ENCODE assay signal across 21 mouse cellular contexts in the genomic region with DNA sequence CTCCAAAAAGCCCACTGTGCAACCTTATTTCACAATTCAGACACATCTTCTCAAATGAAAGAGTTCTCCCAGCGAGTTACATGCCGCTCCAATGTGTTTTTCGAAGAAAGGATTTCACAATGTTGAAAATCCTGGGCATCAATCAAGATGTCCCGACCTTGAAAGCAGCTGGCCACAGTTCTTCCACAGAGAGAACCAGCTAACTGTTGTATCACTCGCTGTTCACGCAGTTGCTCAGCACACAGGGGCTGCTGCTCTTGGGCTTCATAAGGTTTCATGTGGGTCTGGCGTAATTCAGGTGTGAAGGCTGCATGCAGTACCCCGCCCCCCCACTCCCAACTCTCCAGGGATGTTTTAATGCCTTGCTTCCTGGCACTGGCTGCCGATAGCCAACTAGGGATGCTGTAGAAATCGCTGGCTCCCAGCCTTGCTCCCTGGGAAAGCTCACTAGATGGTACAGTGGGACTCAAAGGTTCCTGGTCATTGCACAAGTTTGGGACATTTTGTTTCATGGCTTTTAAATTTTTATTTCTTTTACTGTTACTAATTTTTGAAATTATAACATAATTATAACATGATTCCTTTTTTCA.
DNase-seq lines count a peak whose midpoint lies in the region; ATAC-seq and TF ChIP-seq lines count a peak whose summit lies in the region.
"Had no signal": no experiment of that assay in that cellular context is flagged by ENCODE, and none has a peak within 500 bp of the region (broad histone marks: within the 10 kb centered on the region; RNA-seq: fewer than 3 reads in every experiment).

No protein-coding gene starts in this region.

- WGBS in intestine, postnatal 0 days: 79% methylated on average over 10 of the region's 10 CpGs
- 89% methylated on average over 10 of the region's 10 CpGs for WGBS in forebrain, embryonic 13.5 days

- intact Hi-C loops in heart, postnatal 10 days (cut with DNase I): no loop called here

- TF ChIP-seq CTCF in embryonic fibroblast, embryonic 13.5 days (IDR thresholded peaks at IDR 0.05; ENCODE audit: borderline replicate concordance, insufficient read depth, low read length): no peak
- no peak for TF ChIP-seq CTCF in intestine, postnatal 0 days (IDR thresholded peaks at IDR 0.05; ENCODE audit: low read depth)

- no peaks in the 10 kb centered on the region for H3K27me3 ChIP-seq in intestine, postnatal 0 days (replicated peaks; ENCODE audit: control insufficient read depth, insufficient read depth, low read length)
- no peaks in the 10 kb centered on the region for H3K27me3 ChIP-seq in forebrain, embryonic 13.5 days
- H3K27me3 ChIP-seq: limb, embryonic 15.5 days; lung, embryonic 15.5 days; neural tube, embryonic 12.5 days had no signal

- H3K4me1 ChIP-seq in embryonic fibroblast, embryonic 13.5 days (ENCODE audit: control insufficient read depth, insufficient read depth, low read length): peaks cover 10% of the 10 kb centered on the region; the same call in 1 of the 2 replicates
- no peaks in the 10 kb centered on the region for H3K4me1 ChIP-seq in intestine, postnatal 0 days (replicated peaks; ENCODE audit: control insufficient read depth, insufficient read depth, low read length)
- H3K4me1 ChIP-seq in forebrain, embryonic 13.5 days: no peaks in the 10 kb centered on the region

- H3K9ac ChIP-seq in intestine, postnatal 0 days (ENCODE audit: low read depth, low read length): no peak overlapping the region
- no peak overlapping the region for H3K9ac ChIP-seq in forebrain, embryonic 13.5 days
- H3K9ac ChIP-seq: forebrain, postnatal 0 days; limb, embryonic 15.5 days; lung, embryonic 15.5 days; neural tube, embryonic 12.5 days had no signal

- H3K9me3 ChIP-seq in intestine, postnatal 0 days (ENCODE audit: control insufficient read depth): no peaks in the 10 kb centered on the region
- H3K9me3 ChIP-seq in forebrain, embryonic 13.5 days (replicated peaks): no peaks in the 10 kb centered on the region
- H3K9me3 ChIP-seq: embryonic facial prominence, embryonic 10.5 days; limb, embryonic 15.5 days; lung, embryonic 15.5 days; neural tube, embryonic 12.5 days had no signal

- DNase-seq in heart, adult 18-20 months: peak; percentile 37 to 48
- DNase-seq in heart, postnatal 10 days: no peak
- DNase-seq in lung, postnatal 36 days: peak; percentile 33
- DNase-seq in lung, postnatal 4 days: no peak
- DNase-seq: B cell, adult 2 months; cerebellum, adult 18-20 months; forebrain, postnatal 0 days; heart, postnatal 36 days; kidney, adult 18-20 months; right cerebral cortex, postnatal 14 days; thymus, adult 2 months had no signal

- H3K4me2 ChIP-seq in intestine, postnatal 0 days (replicated peaks; ENCODE audit: low read depth): no peak overlapping the region
- H3K4me2 ChIP-seq in forebrain, embryonic 13.5 days: no peak overlapping the region
- H3K4me2 ChIP-seq: heart, embryonic 11.5 days; limb, embryonic 15.5 days; lung, embryonic 15.5 days; neural tube, embryonic 12.5 days had no signal

- H3K36me3 ChIP-seq in intestine, postnatal 0 days (ENCODE audit: control insufficient read depth, insufficient read depth): no peaks in the 10 kb centered on the region
- no peaks in the 10 kb centered on the region for H3K36me3 ChIP-seq in forebrain, embryonic 13.5 days (ENCODE audit: poor library complexity, severe bottlenecking)
- H3K36me3 ChIP-seq: embryonic facial prominence, embryonic 10.5 days; limb, embryonic 15.5 days; lung, embryonic 15.5 days; neural tube, embryonic 12.5 days had no signal

- no peak overlapping the region for H3K4me3 ChIP-seq in embryonic fibroblast, embryonic 13.5 days (ENCODE audit: insufficient read depth, low read length)
- H3K4me3 ChIP-seq in intestine, postnatal 0 days (ENCODE audit: low read depth, low read length): no peak overlapping the region
- no peak overlapping the region for H3K4me3 ChIP-seq in forebrain, embryonic 13.5 days
- H3K4me3 ChIP-seq: embryonic facial prominence, embryonic 10.5 days; erythroblast, embryonic 14.5 days; limb, embryonic 15.5 days; lung, embryonic 15.5 days; neural tube, embryonic 12.5 days had no signal

- peak overlapping the region; percentile 48; the same call in 1 of the 2 replicates for H3K27ac ChIP-seq in embryonic fibroblast, embryonic 13.5 days (ENCODE audit: insufficient read depth, low read length)
- no peak overlapping the region for H3K27ac ChIP-seq in intestine, postnatal 0 days (ENCODE audit: low read depth, low read length)
- H3K27ac ChIP-seq in forebrain, embryonic 13.5 days: no peak overlapping the region
- H3K27ac ChIP-seq: embryonic facial prominence, embryonic 10.5 days; hindbrain, postnatal 0 days; limb, embryonic 15.5 days; lung, embryonic 15.5 days; neural tube, embryonic 12.5 days had no signal

- TF ChIP-seq POLR2A in embryonic fibroblast, embryonic 13.5 days (IDR thresholded peaks at IDR 0.05; ENCODE audit: low read depth, low read length): no peak

- no peak for ATAC-seq in intestine, postnatal 0 days
- no peak for ATAC-seq in forebrain, embryonic 13.5 days
- ATAC-seq: forebrain, postnatal 0 days; hindbrain, postnatal 0 days had no signal

Comparison
In these comparisons a context has a peak if more than half of its experiments do, and no peak if none do; other contexts are left out.
1. DNase-seq: peak in heart, adult 18-20 months (2 of 2) and lung, postnatal 36 days (single experiment); none in heart, postnatal 10 days (0 of 2) and lung, postnatal 4 days (0 of 2).